Mouse (Mus musculus): ENCODE results near the gene Hap1. TPM values are rescaled to one million over a fixed set of nuclear protein-coding genes. Genes with fewer than 3 reads are reported as not detected.
A peak's percentile ranks its signal among the peaks of the same experiment; 100 is the strongest.

Gene Hap1
- polyA plus RNA-seq, 1 experiment from 2014 or later = 0.39 TPM

DNA sequence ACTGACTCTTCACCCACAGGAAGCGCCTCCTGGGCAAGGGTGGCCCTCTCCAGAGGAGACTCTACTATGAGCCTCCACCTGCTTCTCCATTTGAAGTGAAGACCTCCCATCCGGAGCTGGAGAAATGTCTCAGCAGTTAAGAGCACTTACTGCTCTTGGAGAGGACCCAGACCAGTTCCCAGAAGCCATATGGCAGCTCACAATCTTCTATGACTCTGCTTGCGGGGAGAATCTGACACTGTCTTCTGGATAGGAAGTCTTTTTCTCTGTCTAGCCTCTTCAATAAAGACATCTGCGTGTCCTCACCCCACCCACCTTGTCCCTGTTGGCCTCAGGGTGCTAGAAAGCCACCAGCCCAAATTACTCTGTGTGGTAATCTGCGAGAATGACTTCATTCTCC is 37.0 kb upstream of the Hap1 start:
- H3K27ac ChIP-seq (replicated peaks; ENCODE audit: low read depth, low read length) = no peak overlapping the region
- no peak overlapping the region for H3K9ac ChIP-seq (ENCODE audit: low read length)
- H3K9me3 ChIP-seq (ENCODE audit: control insufficient read depth, low read length) = no peaks in the 10 kb centered on the region
- no peaks in the 10 kb centered on the region for H3K27me3 ChIP-seq (ENCODE audit: control insufficient read depth, insufficient read depth, low read length)
- no peak overlapping the region for H3K4me2 ChIP-seq (ENCODE audit: low read depth, severe bottlenecking)
- H3K36me3 ChIP-seq (ENCODE audit: control insufficient read depth, insufficient read depth, low read length) = no peaks in the 10 kb centered on the region
- no peak overlapping the region for H3K4me3 ChIP-seq (ENCODE audit: low read depth, low read length)
- peaks cover 13% of the 10 kb centered on the region for H3K4me1 ChIP-seq (ENCODE audit: control insufficient read depth, insufficient read depth, low read length)
- 81% methylated on average over 5 of the region's 5 CpGs for WGBS
- DNase-seq (ENCODE audit: low spot score) (no peak), ATAC-seq (ENCODE audit: insufficient number of reproducible peaks, low FRiP score, low TSS enrichment, low read depth) (no peak)

DNA sequence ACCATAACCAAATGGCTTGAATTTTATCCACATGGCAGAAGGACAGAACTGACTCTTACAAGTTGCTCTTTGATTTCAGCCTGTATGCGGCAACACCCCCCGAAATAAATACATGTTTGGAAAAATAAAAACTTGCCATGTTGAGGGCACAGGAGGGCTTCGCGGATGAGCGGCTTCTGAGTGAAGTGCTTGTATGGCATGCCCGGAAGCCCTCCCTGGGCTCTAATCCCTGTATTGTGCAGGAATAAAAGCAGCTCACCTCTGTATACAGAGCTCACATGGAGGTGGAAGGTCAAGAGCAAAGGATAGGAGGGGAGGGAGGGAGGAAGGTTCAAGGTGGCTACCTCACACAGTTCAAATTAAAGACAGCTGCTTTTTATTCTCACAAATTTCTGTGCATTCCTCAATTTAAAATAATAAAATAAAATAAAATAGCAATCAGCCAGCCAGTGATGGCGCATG is 36.0 kb upstream of the Hap1 start:
- DNase-seq (ENCODE audit: low spot score) (no peak), ATAC-seq (ENCODE audit: insufficient number of reproducible peaks, low FRiP score, low TSS enrichment, low read depth) (no peak)
- peaks cover 18% of the 10 kb centered on the region for H3K4me1 ChIP-seq (ENCODE audit: control insufficient read depth, insufficient read depth, low read length)
- H3K4me3 ChIP-seq (ENCODE audit: low read depth, low read length) = no peak overlapping the region
- H3K9ac ChIP-seq (ENCODE audit: low read length) = no peak overlapping the region
- no peaks in the 10 kb centered on the region for H3K36me3 ChIP-seq (ENCODE audit: control insufficient read depth, insufficient read depth, low read length)
- no peak overlapping the region for H3K27ac ChIP-seq (replicated peaks; ENCODE audit: low read depth, low read length)
- H3K4me2 ChIP-seq (ENCODE audit: low read depth, severe bottlenecking) = no peak overlapping the region
- no peaks in the 10 kb centered on the region for H3K9me3 ChIP-seq (ENCODE audit: control insufficient read depth, low read length)
- WGBS = 94% methylated on average over 7 of the region's 7 CpGs
- no peaks in the 10 kb centered on the region for H3K27me3 ChIP-seq (ENCODE audit: control insufficient read depth, insufficient read depth, low read length)

DNA sequence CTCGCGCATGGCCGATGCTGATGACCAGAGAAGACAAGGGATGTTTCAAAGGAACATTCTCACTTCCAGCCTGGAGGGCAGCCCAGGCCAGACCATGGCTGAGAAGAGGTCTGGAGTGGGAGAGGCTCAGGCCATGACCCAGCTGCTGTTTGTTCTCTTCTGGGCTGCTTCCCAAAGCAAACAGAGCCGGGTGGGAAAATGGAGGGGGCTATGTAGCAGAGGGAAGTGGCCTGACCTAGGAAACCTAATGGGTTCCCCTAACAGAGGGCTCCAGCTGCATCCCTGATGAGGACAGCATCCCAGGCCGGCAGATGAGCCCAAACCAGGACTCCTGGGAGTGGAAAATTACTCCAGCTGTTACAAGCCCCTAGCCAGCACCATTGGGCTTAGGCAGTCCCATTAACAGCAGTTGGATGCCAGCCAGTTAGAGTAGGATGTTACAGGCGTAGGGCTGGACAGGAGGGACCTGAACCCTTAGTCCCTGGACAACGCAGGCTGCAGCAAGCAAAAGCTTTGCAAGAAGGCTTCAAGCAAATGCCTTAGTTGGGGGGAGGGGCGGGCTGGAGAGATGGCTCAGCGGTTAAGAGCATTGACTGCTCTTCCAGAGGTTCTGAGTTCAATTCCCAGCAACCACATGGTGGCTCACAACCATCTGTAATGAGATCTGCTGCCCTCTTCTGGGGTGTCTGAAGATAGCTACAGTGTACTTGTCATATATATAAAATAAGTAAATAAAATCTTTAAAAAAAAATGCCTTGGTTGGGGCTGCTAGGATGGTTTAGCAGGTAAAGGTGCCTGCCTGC is 35.4 kb upstream of the Hap1 start:
- Histone ChIP-seq H3K9ac (ENCODE audit: low read length) (no peak overlapping the region; the same call in 1 of the 2 replicates), H3K4me1 (ENCODE audit: control insufficient read depth, insufficient read depth, low read length) (peaks cover 18% of the 10 kb centered on the region), H3K27ac (replicated peaks; ENCODE audit: low read depth, low read length) (no peak overlapping the region), H3K4me3 (ENCODE audit: low read depth, low read length) (no peak overlapping the region), H3K4me2 (ENCODE audit: low read depth, severe bottlenecking) (no peak overlapping the region), H3K9me3 (ENCODE audit: control insufficient read depth, low read length) (no peaks in the 10 kb centered on the region), H3K27me3 (ENCODE audit: control insufficient read depth, insufficient read depth, low read length) (no peaks in the 10 kb centered on the region), H3K36me3 (ENCODE audit: control insufficient read depth, insufficient read depth, low read length) (no peaks in the 10 kb centered on the region)
- DNase-seq (ENCODE audit: low spot score) = no peak
- ATAC-seq (ENCODE audit: insufficient number of reproducible peaks, low FRiP score, low TSS enrichment, low read depth) = no peak
- WGBS = 81% methylated on average over 9 of the region's 9 CpGs

DNA sequence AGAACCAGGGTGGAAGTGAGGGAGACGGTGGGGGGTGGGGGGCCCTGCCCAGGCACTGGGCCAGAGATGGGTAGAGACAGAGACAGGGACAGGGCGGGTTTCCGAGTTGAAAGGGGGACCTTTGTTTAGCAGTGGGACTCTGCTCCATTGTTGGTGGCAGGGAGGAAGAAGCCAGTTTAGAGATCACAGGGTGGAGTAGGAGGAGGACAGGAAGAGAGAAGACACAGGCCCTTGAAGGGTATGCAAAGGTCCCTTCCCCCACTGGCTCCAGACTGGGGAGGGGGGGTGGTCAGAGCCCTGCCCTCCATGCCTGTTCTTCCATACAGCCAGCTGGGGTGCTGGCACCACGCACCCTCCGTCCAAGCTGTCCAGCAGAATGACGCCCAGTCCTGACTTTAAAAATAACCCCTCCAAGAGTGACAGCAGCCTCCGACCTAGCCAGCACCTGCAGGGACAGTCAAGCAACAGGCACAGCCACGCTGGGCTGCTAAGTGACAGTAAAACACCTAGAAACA is 34.1 kb upstream of the Hap1 start:
- ATAC-seq (ENCODE audit: insufficient number of reproducible peaks, low FRiP score, low TSS enrichment, low read depth) = no peak
- WGBS = 47% methylated on average over 8 of the region's 8 CpGs

DNA sequence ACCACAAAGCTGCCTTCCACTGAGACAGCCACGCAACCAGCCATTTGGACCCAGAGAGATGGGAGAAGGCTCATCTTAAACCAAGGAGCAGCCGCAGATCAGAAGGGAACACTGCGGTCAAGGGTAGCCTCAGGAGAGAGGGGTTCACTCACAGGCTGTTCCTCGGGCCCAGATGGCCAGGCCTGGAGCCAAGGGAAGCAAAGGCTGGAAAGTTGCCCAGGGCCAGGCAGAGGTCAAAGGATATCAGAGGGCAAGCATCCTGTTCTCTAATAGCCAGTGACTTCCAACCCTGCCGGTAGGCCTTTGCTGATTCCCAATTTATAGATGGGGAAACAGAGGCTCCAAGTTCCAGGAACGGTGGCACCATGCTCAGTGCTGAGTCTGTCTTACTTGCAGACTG is 32.7 kb upstream of the Hap1 start:
- Histone ChIP-seq H3K27ac (replicated peaks; ENCODE audit: low read depth, low read length) (no peak overlapping the region), H3K27me3 (ENCODE audit: control insufficient read depth, insufficient read depth, low read length) (no peaks in the 10 kb centered on the region), H3K36me3 (ENCODE audit: control insufficient read depth, insufficient read depth, low read length) (no peaks in the 10 kb centered on the region; the same call in 1 of the 2 replicates), H3K9me3 (ENCODE audit: control insufficient read depth, low read length) (no peaks in the 10 kb centered on the region), H3K4me2 (ENCODE audit: low read depth, severe bottlenecking) (no peak overlapping the region), H3K9ac (ENCODE audit: low read length) (no peak overlapping the region), H3K4me1 (ENCODE audit: control insufficient read depth, insufficient read depth, low read length) (peaks cover 12% of the 10 kb centered on the region), H3K4me3 (ENCODE audit: low read depth, low read length) (no peak overlapping the region)
- 80% methylated on average over 6 of the region's 6 CpGs for WGBS
- DNase-seq (ENCODE audit: low spot score) = no peak
- ATAC-seq (ENCODE audit: insufficient number of reproducible peaks, low FRiP score, low TSS enrichment, low read depth) = no peak

More for the DNA sequence above, 34.1 kb upstream of the Hap1 start:
- H3K27ac ChIP-seq (replicated peaks; ENCODE audit: low read depth, low read length) = no peak overlapping the region
- H3K27me3 ChIP-seq (ENCODE audit: control insufficient read depth, insufficient read depth, low read length) = no peaks in the 10 kb centered on the region
- H3K36me3 ChIP-seq (ENCODE audit: control insufficient read depth, insufficient read depth, low read length) = no peaks in the 10 kb centered on the region; the same call in 1 of the 2 replicates
- H3K9ac ChIP-seq (ENCODE audit: low read length) = no peak overlapping the region
- no peak overlapping the region for H3K4me2 ChIP-seq (ENCODE audit: low read depth, severe bottlenecking)
- no peak overlapping the region for H3K4me3 ChIP-seq (ENCODE audit: low read depth, low read length)
- DNase-seq (ENCODE audit: low spot score) = no peak
- H3K4me1 ChIP-seq (ENCODE audit: control insufficient read depth, insufficient read depth, low read length) = peaks cover 12% of the 10 kb centered on the region
- no peaks in the 10 kb centered on the region for H3K9me3 ChIP-seq (ENCODE audit: control insufficient read depth, low read length)

DNA sequence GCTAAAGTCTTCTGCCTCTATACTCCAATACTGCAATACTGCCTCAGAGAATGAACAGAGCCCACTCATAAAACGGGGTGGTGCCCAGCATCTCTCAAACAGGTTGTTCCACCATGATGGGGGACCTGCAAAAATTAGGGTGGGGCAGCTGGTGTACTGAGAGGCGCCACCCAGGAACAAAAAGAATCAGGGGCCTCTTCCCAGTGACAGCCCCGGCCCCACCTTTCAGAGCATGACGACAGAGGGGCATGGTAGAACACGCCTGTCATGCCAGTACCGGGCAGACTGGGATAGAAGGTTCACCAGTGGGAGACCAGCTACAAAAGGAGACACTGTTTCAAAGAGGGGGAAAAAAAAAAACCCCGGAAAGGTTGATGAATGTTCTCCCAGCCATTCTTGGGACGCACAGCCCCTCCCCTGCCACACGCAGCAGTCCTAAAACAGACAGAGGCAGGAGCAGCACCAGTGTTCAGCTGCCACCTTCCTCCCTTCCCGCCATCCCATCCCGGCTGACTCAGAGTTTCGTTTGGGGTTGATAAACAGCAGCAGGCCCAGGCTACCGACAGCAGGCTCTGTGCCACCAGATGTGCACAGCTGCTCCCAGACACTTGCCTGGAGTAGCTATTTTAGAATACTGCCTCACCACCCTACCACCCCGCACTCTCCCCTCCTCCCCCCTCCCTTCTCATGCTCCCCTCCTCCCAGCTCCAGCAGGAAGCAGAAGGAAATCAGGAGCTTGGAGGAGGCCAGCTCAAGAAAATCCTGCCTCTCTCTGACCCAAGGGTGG is 31.9 kb upstream of the Hap1 start:
- WGBS = 43% methylated on average over 14 of the region's 14 CpGs
- no peaks in the 10 kb centered on the region; the same call in 1 of the 2 replicates for H3K36me3 ChIP-seq (ENCODE audit: control insufficient read depth, insufficient read depth, low read length)
- H3K9ac ChIP-seq (ENCODE audit: low read length) = no peak overlapping the region
- peaks cover 12% of the 10 kb centered on the region for H3K4me1 ChIP-seq (ENCODE audit: control insufficient read depth, insufficient read depth, low read length)
- peak overlapping the region; percentile 18 for H3K4me2 ChIP-seq (ENCODE audit: low read depth, severe bottlenecking)
- no peak overlapping the region for H3K4me3 ChIP-seq (ENCODE audit: low read depth, low read length)
- H3K27ac ChIP-seq (replicated peaks; ENCODE audit: low read depth, low read length) = peak overlapping the region; percentile 70; the same call in 1 of the 2 replicates
- no peak for ATAC-seq (ENCODE audit: insufficient number of reproducible peaks, low FRiP score, low TSS enrichment, low read depth)
- no peaks in the 10 kb centered on the region for H3K27me3 ChIP-seq (ENCODE audit: control insufficient read depth, insufficient read depth, low read length)
- H3K9me3 ChIP-seq (ENCODE audit: control insufficient read depth, low read length) = no peaks in the 10 kb centered on the region
- DNase-seq (ENCODE audit: low spot score) = peak; percentile 51

DNA sequence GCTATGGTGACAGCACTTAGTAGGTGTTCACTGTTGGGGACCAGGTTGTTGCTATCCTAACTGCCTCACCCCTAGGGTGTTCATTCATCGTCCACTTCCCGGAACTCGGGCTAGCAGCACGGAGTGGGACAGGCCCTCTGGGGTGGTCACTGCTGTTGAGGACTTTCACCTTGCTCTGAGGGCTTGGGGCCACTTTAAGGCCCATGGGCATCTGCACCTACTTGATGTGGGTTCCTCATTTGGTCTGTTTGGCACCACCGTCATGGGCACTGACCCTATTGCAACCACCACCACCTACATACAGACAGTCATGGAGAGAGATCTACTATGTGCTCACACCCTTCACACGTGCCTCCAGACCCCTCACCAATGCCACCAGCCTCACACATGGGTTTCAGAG is 31.2 kb upstream of the Hap1 start:
- H3K27me3 ChIP-seq (ENCODE audit: control insufficient read depth, insufficient read depth, low read length) = no peaks in the 10 kb centered on the region
- H3K4me2 ChIP-seq (ENCODE audit: low read depth, severe bottlenecking) = no peak overlapping the region
- DNase-seq (ENCODE audit: low spot score) = no peak
- no peak for ATAC-seq (ENCODE audit: insufficient number of reproducible peaks, low FRiP score, low TSS enrichment, low read depth)
- 83% methylated on average over 6 of the region's 6 CpGs for WGBS
- no peak overlapping the region for H3K9ac ChIP-seq (ENCODE audit: low read length)
- no peak overlapping the region for H3K4me3 ChIP-seq (ENCODE audit: low read depth, low read length)
- H3K27ac ChIP-seq (replicated peaks; ENCODE audit: low read depth, low read length) = no peak overlapping the region
- no peaks in the 10 kb centered on the region for H3K9me3 ChIP-seq (ENCODE audit: control insufficient read depth, low read length)
- no peaks in the 10 kb centered on the region; the same call in 1 of the 2 replicates for H3K36me3 ChIP-seq (ENCODE audit: control insufficient read depth, insufficient read depth, low read length)
- peaks cover 12% of the 10 kb centered on the region for H3K4me1 ChIP-seq (ENCODE audit: control insufficient read depth, insufficient read depth, low read length)

DNA sequence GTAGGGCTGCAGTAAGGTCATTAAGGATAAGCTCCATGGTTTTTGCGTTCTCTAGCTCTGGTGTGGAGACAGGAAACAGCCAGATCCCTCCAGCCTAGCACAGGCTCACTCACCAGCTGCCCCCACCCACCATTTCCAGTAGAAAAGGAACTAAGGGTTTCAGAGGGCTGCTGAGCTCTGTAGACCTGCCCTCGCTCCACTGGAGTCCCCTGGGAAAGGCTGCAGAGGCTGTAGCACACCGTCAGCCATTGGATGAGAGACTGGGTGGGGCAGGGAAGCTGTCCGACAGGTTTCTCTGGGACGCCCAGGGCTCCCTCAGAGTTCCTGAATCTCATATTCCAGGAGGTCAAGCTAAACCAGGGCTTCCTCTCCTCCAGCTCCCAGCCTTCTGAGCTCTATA is 30.7 kb upstream of the Hap1 start:
- Histone ChIP-seq H3K27me3 (ENCODE audit: control insufficient read depth, insufficient read depth, low read length) (no peaks in the 10 kb centered on the region), H3K9ac (ENCODE audit: low read length) (no peak overlapping the region), H3K4me1 (ENCODE audit: control insufficient read depth, insufficient read depth, low read length) (peaks cover 12% of the 10 kb centered on the region), H3K27ac (replicated peaks; ENCODE audit: low read depth, low read length) (no peak overlapping the region), H3K9me3 (ENCODE audit: control insufficient read depth, low read length) (no peaks in the 10 kb centered on the region), H3K4me3 (ENCODE audit: low read depth, low read length) (no peak overlapping the region), H3K4me2 (ENCODE audit: low read depth, severe bottlenecking) (no peak overlapping the region), H3K36me3 (ENCODE audit: control insufficient read depth, insufficient read depth, low read length) (no peaks in the 10 kb centered on the region; the same call in 1 of the 2 replicates)
- ATAC-seq (ENCODE audit: insufficient number of reproducible peaks, low FRiP score, low TSS enrichment, low read depth) = no peak
- no peak for DNase-seq (ENCODE audit: low spot score)
- 46% methylated on average over 5 of the region's 5 CpGs for WGBS

Data from limb, embryonic 11.5 days (tissue).